Mouse (Mus musculus) limb, embryonic 14.5 days (tissue): Measurements from ENCODE around the gene Grip1. TPM values are rescaled to one million over a fixed set of nuclear protein-coding genes. Genes with fewer than 3 reads are reported as not detected.

Experiments
- ATAC-seq: fragments of 200-750 bp; cut with Nextera tagmentation; 2 replicates; pipeline ENCODE4 v1.8.0; 2017; ENCODE audit warnings: low read depth, moderate number of reproducible peaks, moderate TSS enrichment; ENCODE audit not compliant: low FRiP score
- DNase-seq: peaks from one replicate; pipeline ENCODE4 v3.0.0-alpha.2; 2015; ENCODE audit warnings: low spot score
- H3K27ac ChIP-seq: fragments of 300-500 bp; sonication (generic); replicated peaks from 2 replicates; pipeline ENCODE4 v1.5.1; 2014; ENCODE audit warnings: low read depth, mild to moderate bottlenecking, low read length, moderate library complexity, mixed read lengths
- H3K27me3 ChIP-seq: fragments of 300-500 bp; sonication (generic); 2 replicates; pipeline ENCODE4 v1.6.1; 2014; ENCODE audit warnings: low read length, mixed read lengths; ENCODE audit not compliant: control insufficient read depth, insufficient read depth
- H3K36me3 ChIP-seq: fragments of 300-500 bp; sonication (generic); 2 replicates; pipeline ENCODE4 v1.6.1; 2014; ENCODE audit warnings: mild to moderate bottlenecking, low read length, moderate library complexity, mixed read lengths; ENCODE audit not compliant: control insufficient read depth, insufficient read depth
- H3K4me1 ChIP-seq: fragments of 300-500 bp; sonication (generic); 2 replicates; pipeline ENCODE4 v1.6.1; 2014; ENCODE audit warnings: antibody characterized with exemption, low read length, mixed read lengths; ENCODE audit not compliant: control insufficient read depth, insufficient read depth
- H3K4me2 ChIP-seq: fragments of 300-500 bp; sonication (generic); replicated peaks from 2 replicates; pipeline ENCODE4 v1.6.1; 2014; ENCODE audit warnings: low read depth, mild to moderate bottlenecking, low read length, moderate library complexity; ENCODE audit not compliant: severe bottlenecking
- H3K4me3 ChIP-seq: fragments of 300-500 bp; sonication (generic); replicated peaks from 2 replicates; pipeline ENCODE4 v1.5.1; 2014; ENCODE audit warnings: low read length
- H3K9ac ChIP-seq: fragments of 300-500 bp; sonication (generic); 2 replicates; pipeline ENCODE4 v1.6.1; 2014; ENCODE audit warnings: mild to moderate bottlenecking, low read depth, low read length, moderate library complexity; ENCODE audit not compliant: severe bottlenecking
- H3K9me3 ChIP-seq: fragments of 300-500 bp; sonication (generic); 2 replicates; pipeline ENCODE4 v1.6.1; 2016; ENCODE audit warnings: low read length; ENCODE audit not compliant: control insufficient read depth
- POLR2A ChIP-seq: fragments of 200-500 bp; IDR thresholded peaks from 2 replicates; pipeline ENCODE4 v1.8.0; 2012; ENCODE audit warnings: inconsistent platforms, mild to moderate bottlenecking, moderate library complexity, borderline replicate concordance; ENCODE audit not compliant: insufficient read depth, insufficient read length; ENCODE audit errors: extremely low read depth
- WGBS: fragments of 180-500 bp; shearing (Covaris S2); extraction: QIAGEN DNeasy Blood & Tissue Kit; methylation state at CpG from one replicate; pipeline ENCODE4 v1.1.7; 2014; 5-methylcytosine and 5-hydroxymethylcytosine counted together
- polyA plus RNA-seq, 2 experiments: library from polyadenylated mRNA; depleted of rRNA in 1 of 2; stranded (reverse) in 1 of 2; unstranded in 1 of 2; fragments of >200 nt; fragmentation: Nextera tagmentation in 1 of 2; extraction: Ambion mirVana in 1 of 2; gene quantifications; 2 replicates each; pipeline versions ENCODE4 v1.2.1 to v1.2.3; 2012 to 2014

Gene Grip1
- polyA plus RNA-seq, 2 experiments, result 5.9 to 7.6 TPM

GRCm38 (mm10) chr10:119584666-119585065, 131.0 kb downstream of the Grip1 start:
- ATAC-seq, result no peak
- no peaks in the 10 kb centered on the region for H3K36me3 ChIP-seq
- H3K9me3 ChIP-seq, result no peaks in the 10 kb centered on the region
- no peak for TF ChIP-seq POLR2A
- H3K9ac ChIP-seq, result no peak overlapping the region
- H3K27ac ChIP-seq, result no peak overlapping the region
- H3K4me3 ChIP-seq, result no peak overlapping the region
- no peak overlapping the region for H3K4me2 ChIP-seq
- H3K4me1 ChIP-seq, result no peaks in the 10 kb centered on the region
- no peak for DNase-seq
- WGBS, result 76% methylated on average over 6 of the region's 6 CpGs
- no peaks in the 10 kb centered on the region for H3K27me3 ChIP-seq

GRCm38 (mm10) chr10:119586976-119587375, 133.3 kb downstream of the Grip1 start:
- Histone ChIP-seq H3K4me1 (no peaks in the 10 kb centered on the region), H3K4me3 (no peak overlapping the region), H3K9me3 (no peaks in the 10 kb centered on the region), H3K36me3 (no peaks in the 10 kb centered on the region), H3K9ac (no peak overlapping the region), H3K27ac (no peak overlapping the region), H3K4me2 (no peak overlapping the region), H3K27me3 (no peaks in the 10 kb centered on the region)
- WGBS, result 85% methylated on average over 3 of the region's 3 CpGs
- ATAC-seq (no peak), DNase-seq (no peak)
- no peak for TF ChIP-seq POLR2A

GRCm38 (mm10) chr10:119596822-119597221, 143.2 kb downstream of the Grip1 start:
- Histone ChIP-seq H3K27me3 (no peaks in the 10 kb centered on the region), H3K27ac (no peak overlapping the region), H3K4me1 (peaks cover 9% of the 10 kb centered on the region; the same call in 1 of the 2 replicates), H3K9me3 (no peaks in the 10 kb centered on the region), H3K4me3 (no peak overlapping the region), H3K4me2 (no peak overlapping the region), H3K9ac (no peak overlapping the region), H3K36me3 (no peaks in the 10 kb centered on the region)
- 46% methylated on average over 5 of the region's 5 CpGs for WGBS
- DNase-seq (peak; percentile 67), ATAC-seq (peak; percentile 70)
- TF ChIP-seq POLR2A, result no peak

- no peaks in the 10 kb centered on the region for H3K4me1 ChIP-seq
- H3K9me3 ChIP-seq, result no peaks in the 10 kb centered on the region
- no peak overlapping the region for H3K9ac ChIP-seq
- no peak overlapping the region for H3K4me3 ChIP-seq
- H3K4me2 ChIP-seq, result no peak overlapping the region
- DNase-seq (no peak), ATAC-seq (no peak)
- no peaks in the 10 kb centered on the region for H3K27me3 ChIP-seq
- 89% methylated on average over 6 of the region's 6 CpGs for whole genome bisulfite sequencing
- no peak for TF ChIP-seq POLR2A
- H3K36me3 ChIP-seq, result no peaks in the 10 kb centered on the region
- no peak overlapping the region for H3K27ac ChIP-seq
Observed at GRCm38 (mm10) chr10:119607501-119607900, 153.9 kb downstream of the Grip1 start.

- Histone ChIP-seq H3K4me1 (no peaks in the 10 kb centered on the region), H3K4me3 (no peak overlapping the region), H3K4me2 (no peak overlapping the region), H3K27me3 (no peaks in the 10 kb centered on the region), H3K9ac (no peak overlapping the region), H3K27ac (no peak overlapping the region), H3K9me3 (no peaks in the 10 kb centered on the region), H3K36me3 (no peaks in the 10 kb centered on the region)
- WGBS, result 84% methylated on average over 7 of the region's 7 CpGs
- no peak for DNase-seq
- ATAC-seq, result no peak
- TF ChIP-seq POLR2A, result no peak
Observed at GRCm38 (mm10) chr10:119608998-119609397, 155.4 kb downstream of the Grip1 start.
